Mouse (Mus musculus) layer of hippocampus, postnatal 10 days (tissue): Measurements from ENCODE around the gene Gga2. TPM values are rescaled to one million over a fixed set of nuclear protein-coding genes. Genes with fewer than 3 reads are reported as not detected.

Experiments used
- DNase-seq, 2 experiments: peaks; one replicate each; pipeline ENCODE4 v3.0.0; 2021; ENCODE audit warnings: low spot score in 2 of 2
- total RNA-seq, 2 experiments: library from RNA; stranded (reverse); gene quantifications; 2 replicates each; pipeline ENCODE4 v1.2.3; 2021

Gga2 gene
- total RNA-seq, 2 experiments from 2014 or later: 34.1 to 36.0 TPM

DNA sequence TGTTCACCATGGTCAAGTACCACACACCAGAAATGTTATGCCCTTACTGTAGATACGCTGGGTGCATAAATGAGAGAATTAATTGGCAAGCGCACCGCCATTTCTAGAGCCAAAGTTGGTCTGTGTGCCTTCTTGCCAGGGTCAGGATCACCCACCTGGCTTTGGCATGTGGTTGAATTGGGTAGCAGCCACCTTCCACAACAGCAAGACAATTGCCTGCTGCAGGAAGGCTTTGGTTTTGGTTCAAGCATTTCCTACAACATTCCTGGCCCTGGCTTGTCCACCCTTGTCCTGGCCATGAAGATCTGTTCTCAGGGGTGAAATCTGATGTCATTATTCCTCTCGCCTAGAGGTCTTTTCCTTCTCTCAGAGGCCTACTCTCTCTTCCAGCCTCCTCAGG lies 8.7 kb downstream of the Gga2 start:
- DNase-seq: no peak

DNA sequence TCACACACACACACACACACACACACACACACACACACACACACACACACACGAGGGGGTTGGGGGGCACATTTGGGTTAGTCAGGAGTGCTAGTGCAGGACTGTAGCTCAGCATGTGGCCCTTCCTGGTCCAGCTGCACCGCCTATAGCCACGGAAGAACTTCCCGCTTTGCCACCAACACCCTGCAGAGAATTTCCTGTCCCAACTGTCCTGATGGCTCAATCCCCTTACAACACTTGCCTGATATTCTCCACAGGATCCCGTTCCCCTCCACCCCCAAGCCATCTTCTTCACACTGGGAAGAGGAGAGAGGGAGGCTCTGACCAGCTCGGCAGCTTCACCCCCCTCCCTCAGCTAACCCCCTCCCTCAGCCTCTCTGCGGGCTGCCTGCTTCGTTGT lies 20.6 kb downstream of the Gga2 start:
- no peak for DNase-seq

- no peak for DNase-seq
Observed at GRCm38 (mm10) chr7:121995961-121996360, 25.1 kb downstream of the Gga2 start.

GRCm38 (mm10) chr7:121981307-121981871 lies 39.6 kb downstream of the Gga2 start, which contains the start of gene Cog7:
Cog7 (minus strand) TSS chr7:121981711.
- DNase-seq: peak; percentile 94 to 95

GRCm38 (mm10) chr7:121975031-121975430 lies 46.0 kb downstream of the Gga2 start:
- DNase-seq: peak; percentile 52 to 64

DNA sequence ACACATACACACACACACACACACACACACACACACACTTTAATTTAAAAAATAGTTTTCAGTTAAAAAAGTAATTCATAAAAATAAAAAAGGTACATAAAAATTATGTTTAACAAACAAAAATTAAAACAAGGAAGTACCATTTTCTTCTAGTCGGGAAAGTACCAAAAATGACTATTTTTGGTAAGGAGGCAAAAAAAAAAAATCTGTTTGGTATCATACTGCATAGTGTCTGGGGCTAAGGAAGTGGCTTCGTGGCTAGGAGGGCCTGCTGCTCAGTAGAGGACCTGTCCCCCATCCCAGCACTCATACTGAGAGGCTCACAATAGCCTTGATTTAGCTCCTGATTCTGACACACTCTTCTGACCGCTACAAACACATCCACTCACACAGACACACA lies 49.3 kb downstream of the Gga2 start:
- DNase-seq: no peak

GRCm38 (mm10) chr7:121970250-121970649 lies 50.8 kb downstream of the Gga2 start:
- DNase-seq: no peak

GRCm38 (mm10) chr7:121968816-121969215 lies 52.2 kb downstream of the Gga2 start:
- no peak for DNase-seq

DNA sequence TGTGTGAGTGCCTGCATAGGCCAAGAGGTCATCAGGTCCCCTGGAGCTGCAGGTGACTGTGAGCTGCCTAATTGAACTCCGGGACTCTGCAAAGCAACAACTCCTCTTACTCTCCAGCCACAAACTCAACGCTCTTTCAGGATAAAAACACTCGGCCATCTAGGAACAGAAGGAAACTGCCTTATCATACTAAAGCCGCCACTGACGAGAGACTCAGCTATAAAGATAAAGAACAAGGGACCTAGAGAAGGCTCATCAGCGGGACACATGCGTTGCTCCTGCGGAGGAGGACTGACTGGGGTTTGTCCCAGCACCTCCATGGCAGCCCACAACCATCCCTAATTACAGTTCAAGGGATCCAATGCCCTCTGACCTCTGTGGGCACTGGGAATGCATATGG lies 52.8 kb downstream of the Gga2 start:
- no peak for DNase-seq

DNA sequence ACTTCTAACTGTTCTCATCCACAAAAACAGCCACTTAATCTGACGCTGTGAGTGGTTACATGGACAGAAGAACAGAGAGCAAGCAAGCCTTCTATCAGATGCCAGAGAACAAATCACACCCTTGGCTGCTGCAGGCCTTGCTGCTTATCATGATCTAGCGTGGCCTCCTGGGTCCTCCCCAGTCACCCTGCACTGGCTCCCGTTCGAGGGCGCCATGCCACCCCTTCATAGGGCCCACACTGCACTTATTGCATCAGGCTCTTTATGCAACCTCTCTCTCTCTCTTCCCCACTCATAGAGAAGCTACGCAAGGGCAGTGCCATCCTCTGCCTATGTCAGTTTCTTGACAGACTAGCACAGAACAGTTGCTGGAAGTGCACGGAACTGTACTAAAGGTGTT lies 54.9 kb downstream of the Gga2 start:
- DNase-seq: no peak

- peak; percentile 31 to 66 for DNase-seq
Observed at GRCm38 (mm10) chr7:121963883-121964398, 57.1 kb downstream of the Gga2 start.

DNA sequence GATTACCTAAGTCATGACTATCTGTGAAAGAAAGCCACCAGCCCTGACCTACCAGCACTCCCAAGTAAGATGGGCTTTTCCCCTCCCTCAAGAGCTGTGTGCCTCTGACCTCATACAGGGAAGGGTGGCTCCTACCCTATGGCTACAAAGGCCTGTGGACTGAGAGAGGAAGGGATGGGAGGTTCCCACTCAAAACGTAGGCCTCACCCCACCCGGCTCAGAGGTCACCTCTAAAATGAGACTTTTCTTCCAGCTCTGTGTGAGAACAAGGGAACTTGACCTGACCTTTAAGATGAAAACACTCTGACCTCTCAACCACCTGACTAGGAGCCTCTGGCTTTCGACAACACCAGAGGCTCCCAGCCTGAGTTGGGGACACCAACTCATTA lies 58.5 kb downstream of the Gga2 start:
- DNase-seq: no peak

DNA sequence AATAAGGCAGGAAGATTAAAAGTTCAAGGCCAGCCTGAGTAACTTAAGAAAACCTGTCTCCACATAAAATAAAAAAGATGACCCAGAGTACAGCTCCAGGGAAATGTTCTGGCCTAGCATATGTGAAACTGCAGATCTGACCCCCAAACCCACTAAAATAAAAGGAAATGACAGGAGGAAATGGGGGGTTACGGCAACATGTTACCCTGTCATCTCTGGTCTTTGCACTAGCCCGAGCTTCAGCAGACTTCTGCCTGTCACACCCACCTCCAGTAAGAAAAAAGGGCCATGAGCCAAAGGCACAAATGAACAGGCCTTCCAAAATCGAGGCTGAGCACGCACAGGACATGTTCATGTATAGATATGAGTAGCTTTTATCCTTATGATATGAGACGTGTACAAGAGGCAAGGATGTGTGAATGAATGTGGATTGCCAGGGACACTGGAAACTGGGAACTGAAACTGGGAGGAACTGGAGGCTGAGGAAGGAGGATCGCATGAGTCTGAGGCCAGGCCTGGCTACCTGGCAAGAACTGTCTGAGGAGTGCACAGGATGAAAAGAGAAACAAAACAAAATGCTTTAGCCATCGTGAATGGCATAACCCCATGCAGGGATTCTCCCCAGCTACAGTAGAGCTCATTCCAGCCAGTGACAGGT lies 59.0 kb downstream of the Gga2 start:
- DNase-seq: no peak

GRCm38 (mm10) chr7:121955802-121956201 lies 65.2 kb downstream of the Gga2 start:
- DNase-seq: no peak

DNA sequence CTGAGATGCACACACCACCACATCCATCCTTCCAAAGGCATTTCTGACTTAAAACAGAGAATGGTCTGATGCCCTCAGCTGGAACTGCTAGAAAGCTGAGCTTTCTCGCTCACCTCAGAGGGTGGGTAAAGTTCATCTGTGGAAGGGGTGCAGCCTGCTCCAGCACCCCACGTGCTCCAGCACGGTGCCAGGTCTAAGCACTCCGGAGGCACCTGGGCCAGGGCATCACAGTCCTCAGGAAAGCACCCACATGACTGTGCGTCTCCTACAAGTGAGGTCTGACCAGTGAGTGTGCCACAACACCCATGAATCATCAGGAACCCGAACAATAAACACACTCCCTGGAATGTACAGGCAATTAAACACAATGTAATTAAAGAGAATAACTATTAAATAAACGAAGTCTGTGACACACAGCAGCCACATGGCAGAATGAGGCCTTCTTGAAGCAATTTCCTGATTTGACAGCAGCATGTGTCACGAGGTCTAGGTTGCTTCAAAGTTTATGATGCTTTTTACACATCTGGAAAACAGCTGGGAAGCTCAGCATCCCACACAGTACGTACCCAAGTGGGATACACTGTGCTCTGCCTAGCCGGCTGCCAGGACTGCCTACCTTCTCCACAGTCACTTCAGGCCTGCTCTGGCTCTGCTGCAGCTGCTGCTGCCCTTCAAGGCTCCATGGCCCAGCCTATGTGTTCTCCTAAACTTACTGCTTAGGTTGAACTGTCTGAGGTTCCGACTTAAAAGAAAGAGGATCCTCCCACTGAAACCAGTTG lies 65.9 kb downstream of the Gga2 start:
- no peak for DNase-seq

- DNase-seq: no peak
Observed at GRCm38 (mm10) chr7:121947513-121947912, 73.5 kb downstream of the Gga2 start.

DNA sequence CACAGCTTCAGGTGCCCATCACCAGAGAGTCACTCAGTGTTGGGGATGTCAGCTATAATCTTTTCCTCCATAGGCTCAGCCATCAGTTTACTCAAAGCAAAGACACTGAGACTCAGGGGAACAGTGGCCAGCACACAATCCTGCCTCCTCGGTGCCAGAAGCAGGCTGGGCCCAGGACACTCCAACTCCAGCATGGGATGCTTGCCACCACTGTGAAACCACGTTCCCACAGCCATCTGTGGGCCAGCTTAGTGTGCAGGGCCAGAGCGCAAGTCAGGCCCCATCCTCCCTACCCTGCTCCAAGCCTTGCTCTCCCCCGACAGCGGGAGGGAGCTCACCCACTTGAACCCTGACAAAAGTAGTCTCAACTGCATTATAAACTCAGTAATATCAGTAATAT lies 74.8 kb downstream of the Gga2 start:
- no peak for DNase-seq

GRCm38 (mm10) chr7:121942371-121942770 lies 78.7 kb downstream of the Gga2 start:
- no peak for DNase-seq

DNA sequence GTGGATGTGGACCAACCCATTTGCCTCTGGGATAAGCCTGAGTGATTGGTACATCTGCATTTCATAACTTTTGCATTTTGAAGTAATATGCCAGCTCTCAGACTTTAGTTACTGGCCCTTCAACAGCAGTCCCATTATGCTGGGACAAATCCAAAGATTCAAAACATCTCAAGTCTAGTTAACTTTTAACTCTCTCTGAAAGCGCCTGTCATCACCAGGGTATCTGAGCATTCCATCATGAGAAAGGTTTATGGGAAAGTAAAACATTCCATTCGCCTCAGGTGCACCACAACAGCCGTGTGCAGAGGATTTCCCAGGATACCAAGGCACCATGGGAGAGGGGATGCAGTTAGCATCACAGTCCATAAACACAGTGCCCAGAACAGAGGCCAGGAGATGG lies 79.4 kb downstream of the Gga2 start:
- no peak for DNase-seq

GRCm38 (mm10) chr7:121941016-121941415 lies 80.0 kb downstream of the Gga2 start:
- no peak for DNase-seq

GRCm38 (mm10) chr7:121939729-121940128 lies 81.3 kb downstream of the Gga2 start:
- peak; percentile 66 to 67 for DNase-seq

GRCm38 (mm10) chr7:121939244-121939643 lies 81.8 kb downstream of the Gga2 start:
- no peak for DNase-seq
